In genomic region chr19:5428083-5428482, GRCm38 (mm10) we compare ENCODE assay signal across 10 mouse cellular contexts. TPM values are rescaled to one million over a fixed set of nuclear protein-coding genes. Genes with fewer than 3 reads are reported as not detected.
DNase-seq lines count a peak whose midpoint lies in the region; ATAC-seq lines count a peak whose summit lies in the region.
"Had no signal": no experiment of that assay in that cellular context is flagged by ENCODE, and none has a peak within 500 bp of the region (broad histone marks: within the 10 kb centered on the region; RNA-seq: fewer than 3 reads in every experiment).

No protein-coding gene starts in this region.

- WGBS in liver, embryonic 13.5 days (ENCODE audit: insufficient replicate concordance) = 71% methylated on average over 2 of the region's 2 CpGs
- 83% methylated on average over 2 of the region's 2 CpGs for WGBS in liver, embryonic 12.5 days (ENCODE audit: insufficient replicate concordance)

- H3K36me3 ChIP-seq in liver, embryonic 13.5 days = peaks cover 17% of the 10 kb centered on the region
- H3K36me3 ChIP-seq in liver, embryonic 12.5 days = peaks cover 16% of the 10 kb centered on the region

- no peak overlapping the region for H3K27ac ChIP-seq in liver, embryonic 13.5 days
- no peak overlapping the region for H3K27ac ChIP-seq in liver, embryonic 12.5 days

- H3K4me2 ChIP-seq in liver, embryonic 13.5 days = no peak overlapping the region
- H3K4me2 ChIP-seq in liver, embryonic 12.5 days = no peak overlapping the region

- H3K27me3 ChIP-seq in liver, embryonic 13.5 days = no peaks in the 10 kb centered on the region
- no peaks in the 10 kb centered on the region for H3K27me3 ChIP-seq in liver, embryonic 12.5 days (replicated peaks)
- H3K27me3 ChIP-seq: Patski had no signal

- DNase-seq in cerebellum, postnatal 25 days = peak; percentile 24 to 48
- DNase-seq in cerebellum, adult 11-12 months = no peak
- no peak for DNase-seq in liver, embryonic 13.5 days
- peak; percentile 54 for DNase-seq in R1 (ENCODE audit: low read depth, low spot score)
- DNase-seq in lung, postnatal 25 days (ENCODE audit: low spot score) = peak; percentile 67
- DNase-seq in testis, postnatal 10 days (ENCODE audit: low spot score) = no peak

- no peak for ATAC-seq in liver, embryonic 13.5 days (ENCODE audit: low read depth)
- ATAC-seq in liver, embryonic 12.5 days = no peak
- no peak for ATAC-seq in activated CD4-positive, CD25-positive, alpha-beta regulatory T cell, adult 4 months
- ATAC-seq: Patski had no signal

- H3K4me1 ChIP-seq in liver, embryonic 13.5 days (replicated peaks) = peaks cover 40% of the 10 kb centered on the region
- H3K4me1 ChIP-seq in liver, embryonic 12.5 days = peaks cover 37% of the 10 kb centered on the region

- H3K9me3 ChIP-seq in liver, embryonic 13.5 days (replicated peaks) = no peaks in the 10 kb centered on the region
- H3K9me3 ChIP-seq in liver, embryonic 12.5 days (replicated peaks) = no peaks in the 10 kb centered on the region

- no peak overlapping the region for H3K4me3 ChIP-seq in liver, embryonic 13.5 days (replicated peaks)
- H3K4me3 ChIP-seq in liver, embryonic 12.5 days = no peak overlapping the region

- H3K9ac ChIP-seq in liver, embryonic 13.5 days = 0 out of 2 replicates have a peak overlapping the region, but pooled peaks have one; percentile 13
- H3K9ac ChIP-seq in liver, embryonic 12.5 days = no peak overlapping the region

RNA-seq across cellular contexts. Expression of gene AI837181, which starts 3.1 kb away (rescaled TPM):
- 18.0 and 19.0 TPM in 2 replicates for polyA plus RNA-seq in liver, embryonic 13.5 days (2015; fragmentation: Nextera tagmentation; extraction: Ambion mirVana)
- 21.8 and 24.0 TPM in 2 replicates for polyA plus RNA-seq in liver, embryonic 12.5 days (2016; fragmentation: Nextera tagmentation; extraction: Ambion mirVana)
- 10 to 100 TPM; 17.6 to 18.6 TPM for polyA plus RNA-seq in activated CD4-positive, CD25-positive, alpha-beta regulatory T cell, adult 4 months (2017; shearing (Covaris generic))

RNA-seq across cellular contexts. Expression of gene Drap1, which starts 3.3 kb away (rescaled TPM):
- polyA plus RNA-seq in liver, embryonic 13.5 days (2015; fragmentation: Nextera tagmentation; extraction: Ambion mirVana) = 90.0 and 94.5 TPM in 2 replicates
- 108 TPM in 2 replicates for polyA plus RNA-seq in liver, embryonic 12.5 days (2016; fragmentation: Nextera tagmentation; extraction: Ambion mirVana)
- polyA plus RNA-seq in activated CD4-positive, CD25-positive, alpha-beta regulatory T cell, adult 4 months (2017; shearing (Covaris generic)) = 10 to 100 TPM; 50.3 to 53.6 TPM

RNA-seq across cellular contexts. Expression of gene Fosl1, which starts 19.3 kb away (rescaled TPM):
- not detected in 2 replicates for polyA plus RNA-seq in liver, embryonic 13.5 days (2015; fragmentation: Nextera tagmentation; extraction: Ambion mirVana)
- not detected in 2 replicates for polyA plus RNA-seq in liver, embryonic 12.5 days (2016; fragmentation: Nextera tagmentation; extraction: Ambion mirVana)
- not detected for polyA plus RNA-seq in activated CD4-positive, CD25-positive, alpha-beta regulatory T cell, adult 4 months (2017; shearing (Covaris generic))
- polyA plus RNA-seq: intestine, embryonic 14.5 days had no signal

RNA-seq across cellular contexts. Expression of gene Tsga10ip, which starts 25.8 kb away (rescaled TPM):
- polyA plus RNA-seq in liver, embryonic 13.5 days (2015; fragmentation: Nextera tagmentation; extraction: Ambion mirVana) = 0.12 TPM in 1 of 2 replicates, not detected in the other
- polyA plus RNA-seq in liver, embryonic 12.5 days (2016; fragmentation: Nextera tagmentation; extraction: Ambion mirVana) = 0.22 TPM in 1 of 2 replicates, not detected in the other
- polyA plus RNA-seq in activated CD4-positive, CD25-positive, alpha-beta regulatory T cell, adult 4 months (2017; shearing (Covaris generic)) = not detected

RNA-seq across cellular contexts. Expression of gene Ccdc85b, which starts 29.6 kb away (rescaled TPM):
- 2.0 and 2.1 TPM in 2 replicates for polyA plus RNA-seq in liver, embryonic 13.5 days (2015; fragmentation: Nextera tagmentation; extraction: Ambion mirVana)
- polyA plus RNA-seq in liver, embryonic 12.5 days (2016; fragmentation: Nextera tagmentation; extraction: Ambion mirVana) = 4.1 and 4.8 TPM in 2 replicates
- 1 to 10 TPM; 1.1 to 1.2 TPM for polyA plus RNA-seq in activated CD4-positive, CD25-positive, alpha-beta regulatory T cell, adult 4 months (2017; shearing (Covaris generic))

Comparison
In these comparisons a context has a peak if more than half of its experiments do, and no peak if none do; other contexts are left out.
1. DNase-seq: peak in cerebellum, postnatal 25 days (2 of 2), R1 (single experiment) and lung, postnatal 25 days (single experiment); none in cerebellum, adult 11-12 months (single experiment), liver, embryonic 13.5 days (single experiment) and testis, postnatal 10 days (single experiment).